28 mouse cellular contexts compared by ENCODE assay signal in genomic region chr17:81176306-81176705, GRCm38 (mm10).
"Had no signal": no experiment of that assay in that cellular context is flagged by ENCODE, and none has a peak within 500 bp of the region (broad histone marks: within the 10 kb centered on the region; RNA-seq: fewer than 3 reads in every experiment).

No protein-coding gene starts in this region.

- H3K36me3 ChIP-seq: limb, embryonic 10.5 days; limb, embryonic 12.5 days; limb, embryonic 13.5 days; limb, embryonic 15.5 days; liver, embryonic 13.5 days; lung, embryonic 15.5 days; midbrain, embryonic 10.5 days; midbrain, embryonic 12.5 days; midbrain, embryonic 13.5 days; midbrain, embryonic 15.5 days; neural tube, embryonic 12.5 days; neural tube, embryonic 13.5 days had no signal

- H3K9ac ChIP-seq: limb, embryonic 12.5 days; limb, embryonic 13.5 days; limb, embryonic 15.5 days; liver, embryonic 13.5 days; liver, embryonic 14.5 days; lung, embryonic 14.5 days; lung, embryonic 15.5 days; midbrain, embryonic 12.5 days; midbrain, embryonic 13.5 days; midbrain, embryonic 15.5 days; neural tube, embryonic 12.5 days; neural tube, embryonic 13.5 days had no signal

- H3K27ac ChIP-seq: left cerebral cortex, adult 2 months; limb, embryonic 10.5 days; limb, embryonic 12.5 days; limb, embryonic 13.5 days; limb, embryonic 15.5 days; liver, embryonic 14.5 days; lung, embryonic 15.5 days; macrophage; midbrain, embryonic 10.5 days; midbrain, embryonic 12.5 days; midbrain, embryonic 13.5 days; midbrain, embryonic 15.5 days; neural tube, embryonic 12.5 days; neural tube, embryonic 13.5 days had no signal

- H3K4me1 ChIP-seq: limb, embryonic 10.5 days; limb, embryonic 12.5 days; limb, embryonic 15.5 days; liver, embryonic 13.5 days; megakaryocyte, embryonic 14.5 days; midbrain, embryonic 10.5 days; midbrain, embryonic 12.5 days; midbrain, embryonic 13.5 days; midbrain, embryonic 15.5 days; neural tube, embryonic 12.5 days; neural tube, embryonic 13.5 days had no signal

- ATAC-seq: lung, postnatal 0 days; midbrain, embryonic 13.5 days; midbrain, embryonic 15.5 days; midbrain, embryonic 16.5 days had no signal

- H3K4me2 ChIP-seq: limb, embryonic 12.5 days; limb, embryonic 13.5 days; limb, embryonic 15.5 days; liver, embryonic 13.5 days; lung, embryonic 14.5 days; lung, embryonic 15.5 days; midbrain, embryonic 11.5 days; midbrain, embryonic 12.5 days; midbrain, embryonic 13.5 days; midbrain, embryonic 15.5 days; neural tube, embryonic 12.5 days; neural tube, embryonic 13.5 days had no signal

- H3K9me3 ChIP-seq: limb, embryonic 10.5 days; limb, embryonic 12.5 days; limb, embryonic 13.5 days; limb, embryonic 15.5 days; liver, embryonic 13.5 days; lung, embryonic 15.5 days; midbrain, embryonic 10.5 days; midbrain, embryonic 12.5 days; midbrain, embryonic 13.5 days; midbrain, embryonic 15.5 days; neural tube, embryonic 12.5 days; neural tube, embryonic 13.5 days had no signal

- H3K4me3 ChIP-seq: left cerebral cortex, adult 2 months; limb, embryonic 10.5 days; limb, embryonic 12.5 days; limb, embryonic 13.5 days; limb, embryonic 15.5 days; liver, embryonic 13.5 days; lung, embryonic 15.5 days; megakaryocyte, embryonic 14.5 days; midbrain, embryonic 10.5 days; midbrain, embryonic 12.5 days; midbrain, embryonic 13.5 days; midbrain, embryonic 15.5 days; myocyte; neural tube, embryonic 12.5 days; neural tube, embryonic 13.5 days had no signal

- DNase-seq: left cerebral cortex, postnatal 4 days; liver, embryonic 13.5 days; lung, adult 18-20 months; lung, adult 2 months; lung, postnatal 14 days; lung, postnatal 36 days; lung, postnatal 4 days; midbrain, embryonic 14.5 days had no signal

- H3K27me3 ChIP-seq: limb, embryonic 12.5 days; limb, embryonic 13.5 days; limb, embryonic 15.5 days; liver, embryonic 13.5 days; lung, embryonic 15.5 days; megakaryocyte, embryonic 14.5 days; midbrain, embryonic 12.5 days; midbrain, embryonic 13.5 days; midbrain, embryonic 15.5 days; neural tube, embryonic 12.5 days; neural tube, embryonic 13.5 days had no signal
